Mouse (Mus musculus) neural tube, embryonic 13.5 days (tissue): ENCODE data around the gene Wdr83os. TPM values are rescaled to one million over a fixed set of nuclear protein-coding genes. Genes with fewer than 3 reads are reported as not detected.

Experiments used
- ATAC-seq: fragments of 200-750 bp; cut with Nextera tagmentation; 2 replicates; pipeline ENCODE4 v1.8.0; 2017; ENCODE audit warnings: low read depth, mild to moderate bottlenecking, moderate TSS enrichment, moderate library complexity
- H3K27ac ChIP-seq: fragments of 300-500 bp; sonication (generic); replicated peaks from 2 replicates; pipeline ENCODE4 v1.5.1; 2015; ENCODE audit warnings: moderate library complexity, mild to moderate bottlenecking, inconsistent platforms
- H3K27me3 ChIP-seq: fragments of 300-500 bp; sonication (generic); 2 replicates; pipeline ENCODE4 v1.6.1; 2015; ENCODE audit warnings: mild to moderate bottlenecking, inconsistent platforms
- H3K36me3 ChIP-seq: fragments of 300-500 bp; sonication (generic); 2 replicates; pipeline ENCODE4 v1.6.1; 2015; ENCODE audit warnings: mild to moderate bottlenecking, inconsistent platforms
- H3K4me1 ChIP-seq: fragments of 300-500 bp; sonication (generic); replicated peaks from 2 replicates; pipeline ENCODE4 v1.6.1; 2015; ENCODE audit warnings: inconsistent platforms
- H3K4me2 ChIP-seq: fragments of 300-500 bp; sonication (generic); 2 replicates; pipeline ENCODE4 v1.6.1; 2015; ENCODE audit warnings: inconsistent platforms, mild to moderate bottlenecking, moderate library complexity
- H3K4me3 ChIP-seq: fragments of 300-500 bp; sonication (generic); 2 replicates; pipeline ENCODE4 v1.5.1; 2015; ENCODE audit warnings: mild to moderate bottlenecking, inconsistent platforms
- H3K9ac ChIP-seq: fragments of 300-500 bp; sonication (generic); 2 replicates; pipeline ENCODE4 v1.6.1; 2015; ENCODE audit warnings: moderate library complexity, mild to moderate bottlenecking, inconsistent platforms
- H3K9me3 ChIP-seq: fragments of 300-500 bp; sonication (generic); 2 replicates; pipeline ENCODE4 v1.6.1; 2016; ENCODE audit warnings: inconsistent platforms
- WGBS: fragments of 180-500 bp; shearing (Covaris S2); methylation state at CpG from one replicate; pipeline ENCODE4 v1.1.7; 2015; 5-methylcytosine and 5-hydroxymethylcytosine counted together
- polyA plus RNA-seq: library from polyadenylated mRNA; unstranded; fragments of >200 nt; fragmentation: Nextera tagmentation; extraction: Ambion mirVana; gene quantifications from 2 replicates; pipeline ENCODE4 v1.2.1, GENCODE M21; 2015

Wdr83os gene
- polyA plus RNA-seq, result 117 and 118 TPM in 2 replicates

- Histone ChIP-seq H3K27me3 (no peaks in the 10 kb centered on the region), H3K4me3 (peak within 1 kb of the TSS; percentile 92), H3K4me1 (peaks cover 47% of the 10 kb centered on the region), H3K9ac (peak within 1 kb of the TSS; percentile 93), H3K9me3 (no peaks in the 10 kb centered on the region), H3K36me3 (peaks cover 35% of the 10 kb centered on the region), H3K4me2 (peak within 1 kb of the TSS; percentile 94), H3K27ac (peak within 1 kb of the TSS; percentile 54)
- peak; percentile 25; the same call in 1 of the 2 replicates for ATAC-seq
- WGBS, result under 1% methylated on average over 30 of the region's 30 CpGs
Observed at GRCm38 (mm10) chr8:85080532-85081215, at the start of gene Wdr83os. Wdr83os (plus strand) TSS chr8:85080740.

- Histone ChIP-seq H3K27ac (no peak overlapping the region), H3K4me1 (peaks cover 30% of the 10 kb centered on the region), H3K4me2 (no peak overlapping the region), H3K36me3 (peaks cover 37% of the 10 kb centered on the region), H3K9ac (no peak overlapping the region), H3K4me3 (no peak overlapping the region), H3K9me3 (no peaks in the 10 kb centered on the region), H3K27me3 (no peaks in the 10 kb centered on the region)
- no peak for ATAC-seq
- 90% methylated on average over 4 of the region's 4 CpGs for WGBS
Observed at GRCm38 (mm10) chr8:85032622-85033311, 47.8 kb upstream of the Wdr83os start.

- ATAC-seq, result no peak
- Histone ChIP-seq H3K9me3 (no peaks in the 10 kb centered on the region), H3K4me2 (no peak overlapping the region), H3K9ac (no peak overlapping the region), H3K27me3 (no peaks in the 10 kb centered on the region), H3K27ac (no peak overlapping the region), H3K4me1 (peaks cover 28% of the 10 kb centered on the region), H3K4me3 (no peak overlapping the region), H3K36me3 (peaks cover 37% of the 10 kb centered on the region)
- WGBS, result 61% methylated on average over 1 of the region's 1 CpGs
Observed at GRCm38 (mm10) chr8:85033867-85034266, 46.7 kb upstream of the Wdr83os start.

- H3K9me3 ChIP-seq, result no peaks in the 10 kb centered on the region
- no peak for ATAC-seq
- peaks cover 29% of the 10 kb centered on the region for H3K4me1 ChIP-seq
- peak overlapping the region; percentile 76 for H3K4me3 ChIP-seq
- no peak overlapping the region for H3K27ac ChIP-seq
- WGBS, result 4% methylated on average over 13 of the region's 13 CpGs
- H3K9ac ChIP-seq, result peak overlapping the region; percentile 77
- peaks cover 32% of the 10 kb centered on the region for H3K36me3 ChIP-seq
- peak overlapping the region; percentile 99 for H3K4me2 ChIP-seq
- no peaks in the 10 kb centered on the region for H3K27me3 ChIP-seq
Observed at GRCm38 (mm10) chr8:85034764-85035163, 45.8 kb upstream of the Wdr83os start.

- no peak for ATAC-seq
- peak overlapping the region; percentile 77 for H3K9ac ChIP-seq
- H3K4me1 ChIP-seq, result peaks cover 29% of the 10 kb centered on the region
- H3K36me3 ChIP-seq, result peaks cover 27% of the 10 kb centered on the region
- H3K4me2 ChIP-seq, result peak overlapping the region; percentile 99
- H3K27ac ChIP-seq, result no peak overlapping the region
- H3K9me3 ChIP-seq, result no peaks in the 10 kb centered on the region
- peak overlapping the region; percentile 76 for H3K4me3 ChIP-seq
- H3K27me3 ChIP-seq, result no peaks in the 10 kb centered on the region
- 7% methylated on average over 12 of the region's 12 CpGs for WGBS
Observed at GRCm38 (mm10) chr8:85035165-85035727, 45.3 kb upstream of the Wdr83os start.

- peak; percentile 10; the same call in 1 of the 2 replicates for ATAC-seq
Observed at GRCm38 (mm10) chr8:85035728-85036310, 44.7 kb upstream of the Wdr83os start.

GRCm38 (mm10) chr8:85036381-85036717 lies 44.2 kb upstream of the Wdr83os start:
- H3K4me2 ChIP-seq, result peak overlapping the region; percentile 99
- 0% methylated on average over 9 of the region's 9 CpGs for WGBS
- peak overlapping the region; percentile 76 for H3K27ac ChIP-seq
- peak overlapping the region; percentile 76 for H3K4me3 ChIP-seq
- H3K27me3 ChIP-seq, result no peaks in the 10 kb centered on the region
- peak overlapping the region; percentile 77 for H3K9ac ChIP-seq
- peaks cover 29% of the 10 kb centered on the region for H3K4me1 ChIP-seq
- no peaks in the 10 kb centered on the region for H3K9me3 ChIP-seq
- ATAC-seq, result peak; percentile 57
- peaks cover 28% of the 10 kb centered on the region for H3K36me3 ChIP-seq

More at GRCm38 (mm10) chr8:85035728-85036310, 44.7 kb upstream of the Wdr83os start:
- H3K27me3 ChIP-seq, result no peaks in the 10 kb centered on the region
- WGBS, result under 1% methylated on average over 15 of the region's 15 CpGs
- peak overlapping the region; percentile 77 for H3K9ac ChIP-seq
- H3K36me3 ChIP-seq, result peaks cover 27% of the 10 kb centered on the region
- H3K4me1 ChIP-seq, result peaks cover 29% of the 10 kb centered on the region
- peak overlapping the region; percentile 99 for H3K4me2 ChIP-seq
- no peaks in the 10 kb centered on the region for H3K9me3 ChIP-seq
- peak overlapping the region; percentile 76 for H3K4me3 ChIP-seq
- peak overlapping the region; percentile 76 for H3K27ac ChIP-seq

GRCm38 (mm10) chr8:85036718-85037365 lies 43.7 kb upstream of the Wdr83os start, which contains the start of gene Tnpo2:
Tnpo2 (plus strand) TSS chr8:85036915.
- Histone ChIP-seq H3K27ac (peak within 1 kb of the TSS; percentile 99), H3K9me3 (no peaks in the 10 kb centered on the region), H3K27me3 (no peaks in the 10 kb centered on the region), H3K36me3 (peaks cover 28% of the 10 kb centered on the region), H3K4me3 (peak within 1 kb of the TSS; percentile 76), H3K4me1 (peaks cover 29% of the 10 kb centered on the region), H3K4me2 (peak within 1 kb of the TSS; percentile 99), H3K9ac (peak within 1 kb of the TSS; percentile 93)
- WGBS, result 1% methylated on average over 59 of the region's 59 CpGs
- peak; percentile 93 for ATAC-seq

GRCm38 (mm10) chr8:85037366-85037680 lies 43.2 kb upstream of the Wdr83os start:
- Histone ChIP-seq H3K36me3 (peaks cover 28% of the 10 kb centered on the region), H3K4me2 (peak overlapping the region; percentile 99), H3K4me3 (peak overlapping the region; percentile 76), H3K4me1 (peaks cover 29% of the 10 kb centered on the region), H3K27ac (peak overlapping the region; percentile 99), H3K9ac (peak overlapping the region; percentile 93), H3K27me3 (no peaks in the 10 kb centered on the region), H3K9me3 (no peaks in the 10 kb centered on the region)
- ATAC-seq, result peak; percentile 71
- 0% methylated on average over 14 of the region's 14 CpGs for WGBS

- peak overlapping the region; percentile 76 for H3K4me3 ChIP-seq
- H3K9me3 ChIP-seq, result no peaks in the 10 kb centered on the region
- peak overlapping the region; percentile 93 for H3K9ac ChIP-seq
- H3K36me3 ChIP-seq, result peaks cover 24% of the 10 kb centered on the region
- peak overlapping the region; percentile 99 for H3K27ac ChIP-seq
- WGBS, result under 1% methylated on average over 56 of the region's 57 CpGs
- H3K4me2 ChIP-seq, result peak overlapping the region; percentile 99
- peak; percentile 6; the same call in 1 of the 2 replicates for ATAC-seq
- H3K27me3 ChIP-seq, result no peaks in the 10 kb centered on the region
- peaks cover 29% of the 10 kb centered on the region for H3K4me1 ChIP-seq
Observed at GRCm38 (mm10) chr8:85037681-85038531, 42.6 kb upstream of the Wdr83os start.

GRCm38 (mm10) chr8:85043619-85044018 lies 36.9 kb upstream of the Wdr83os start:
- Histone ChIP-seq H3K36me3 (peaks cover 79% of the 10 kb centered on the region), H3K27ac (no peak overlapping the region)

More at GRCm38 (mm10) chr8:85043619-85044018, 36.9 kb upstream of the Wdr83os start:
- no peak for ATAC-seq
- no peak overlapping the region for H3K4me2 ChIP-seq
- no peaks in the 10 kb centered on the region for H3K27me3 ChIP-seq
- 89% methylated on average over 6 of the region's 6 CpGs for WGBS
- H3K4me3 ChIP-seq, result no peak overlapping the region
- H3K4me1 ChIP-seq, result peaks cover 8% of the 10 kb centered on the region
- no peaks in the 10 kb centered on the region for H3K9me3 ChIP-seq
- no peak overlapping the region for H3K9ac ChIP-seq
